Mouse (Mus musculus): Measurements from ENCODE around the gene Tfeb.

Tfeb gene

DNA sequence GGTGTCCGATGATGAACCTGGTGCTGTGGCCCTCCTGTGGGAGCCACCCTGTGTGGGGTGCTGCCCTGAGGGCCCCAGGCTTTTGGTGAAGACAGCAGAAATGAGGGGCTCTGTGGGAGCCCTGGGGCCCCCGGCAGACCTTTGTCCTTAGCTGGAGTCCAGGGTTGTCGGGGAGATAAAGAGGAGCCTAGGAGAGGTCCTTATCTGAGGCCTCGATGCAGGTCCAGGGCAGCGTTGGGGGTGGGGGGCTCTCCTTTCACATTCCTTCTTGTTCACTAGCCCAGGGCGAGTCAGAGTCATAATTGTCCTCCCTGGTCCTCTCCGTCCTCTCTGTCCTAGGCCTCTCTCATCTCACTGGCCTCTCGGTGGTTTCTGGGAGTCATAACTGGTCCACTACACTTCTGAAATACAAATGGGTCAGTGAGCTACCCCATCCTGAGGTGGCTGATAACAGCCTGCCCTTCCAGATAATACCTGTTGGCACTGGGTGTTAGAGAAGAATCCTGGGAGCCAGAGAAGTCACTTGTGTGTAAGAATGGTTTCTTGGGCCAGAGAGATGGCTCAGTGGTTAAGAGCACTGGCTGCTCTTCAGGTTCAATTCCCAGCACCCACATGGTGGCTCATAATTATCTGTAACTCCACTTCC is 16.4 kb downstream of the Tfeb start:
- DNase-seq (ENCODE audit: low read depth, low spot score) = no peak

DNA sequence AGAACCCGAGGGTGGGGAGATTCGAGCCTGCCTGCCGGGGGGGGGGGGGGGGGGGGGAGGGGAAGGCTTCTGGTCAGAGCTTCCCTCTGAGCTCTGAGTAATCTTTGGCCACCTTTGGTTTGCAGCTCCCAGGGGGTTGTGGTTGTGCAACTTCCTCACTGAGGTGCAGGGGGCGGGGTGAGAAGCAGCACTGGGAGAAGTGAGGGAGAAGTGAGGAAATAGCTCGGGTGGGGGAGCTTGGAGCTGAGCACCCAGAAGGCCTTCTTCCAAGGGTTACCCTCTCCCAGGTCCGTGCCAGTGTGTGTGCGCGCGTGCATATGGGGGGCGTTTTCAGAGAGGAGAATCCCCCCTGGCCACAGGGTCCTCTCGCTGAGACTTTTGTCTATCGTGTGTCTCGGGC is 17.4 kb downstream of the Tfeb start:
- DNase-seq (ENCODE audit: low read depth, low spot score) = no peak

DNA sequence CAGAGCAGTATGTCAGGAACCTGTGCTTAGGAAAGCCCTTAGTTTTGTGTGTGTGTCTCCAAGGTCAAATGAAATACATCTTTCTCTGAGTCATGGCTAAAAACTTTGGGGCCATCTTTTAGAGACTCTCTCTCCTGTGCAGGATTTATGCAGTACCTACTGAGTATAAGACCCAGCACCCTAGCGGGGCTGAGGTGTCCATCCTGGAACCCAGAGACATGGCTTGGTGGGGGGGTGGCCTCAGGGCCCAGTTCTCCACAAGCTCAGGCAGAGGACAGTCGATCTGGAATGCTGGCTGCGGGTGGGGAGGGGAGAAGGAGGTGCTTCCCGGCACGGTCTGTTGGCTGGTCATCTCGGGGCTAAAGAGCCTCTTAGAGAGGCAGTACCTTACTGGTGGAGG is 19.5 kb downstream of the Tfeb start:
- no peak for DNase-seq (ENCODE audit: low read depth, low spot score)

- no peak for DNase-seq (ENCODE audit: low read depth, low spot score)
Measured at GRCm38 (mm10) chr17:47757056-47757610, 20.3 kb downstream of the Tfeb start.

DNA sequence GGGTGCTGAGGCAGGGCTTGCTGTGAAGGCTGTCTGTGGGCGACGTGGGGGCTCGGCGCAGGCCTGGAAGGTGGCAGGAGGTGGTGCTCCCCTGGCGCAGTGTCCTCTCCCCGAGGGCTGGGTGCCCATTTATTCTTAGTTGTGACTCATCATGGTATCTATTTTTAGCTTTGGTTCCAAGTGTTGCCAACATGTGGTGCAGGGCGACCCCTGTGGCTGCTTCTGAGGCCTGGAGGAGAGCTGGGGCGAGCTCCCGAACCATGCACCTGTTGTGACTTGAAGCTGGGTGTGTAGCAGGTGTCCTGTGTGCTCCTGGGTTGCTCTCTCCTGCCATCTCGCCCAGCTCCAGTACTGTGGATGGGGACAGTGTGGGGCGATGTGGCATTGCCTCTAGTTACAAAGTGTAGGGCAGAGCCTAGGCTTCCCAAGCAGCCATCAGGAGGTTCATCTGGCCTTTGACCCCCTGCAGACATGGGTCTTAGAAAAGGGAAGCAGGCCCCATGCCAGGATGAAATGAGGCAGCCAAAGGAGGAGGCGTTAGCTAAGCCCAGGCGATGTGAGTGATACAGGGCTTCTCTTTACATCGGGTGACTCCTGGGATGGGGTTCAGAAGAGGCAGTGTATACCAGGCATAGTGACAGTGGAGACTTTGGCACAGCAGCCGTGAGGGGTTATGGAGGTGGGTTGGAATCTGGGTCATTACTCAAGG is 23.0 kb downstream of the Tfeb start:
- DNase-seq (ENCODE audit: low read depth, low spot score) = no peak

DNA sequence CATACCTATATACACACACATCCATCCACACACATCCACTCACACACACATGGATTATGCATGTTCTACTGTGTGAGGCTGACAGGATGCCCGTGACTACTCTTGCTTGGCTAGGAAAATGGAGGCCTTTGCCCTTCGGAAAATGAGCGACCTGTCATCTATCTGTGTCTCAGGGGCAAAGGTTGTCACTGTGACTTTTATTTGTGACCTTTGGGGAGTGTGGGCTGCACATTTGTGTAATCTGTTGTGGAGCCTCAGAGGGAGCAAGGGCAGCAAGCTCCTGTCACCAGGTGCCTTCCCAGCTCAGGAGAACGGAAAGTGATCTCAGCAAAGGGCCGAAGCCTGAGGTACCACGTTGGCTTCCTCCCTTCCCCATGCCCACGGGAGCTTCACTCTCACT is 25.2 kb downstream of the Tfeb start:
- no peak for DNase-seq (ENCODE audit: low read depth, low spot score)

DNA sequence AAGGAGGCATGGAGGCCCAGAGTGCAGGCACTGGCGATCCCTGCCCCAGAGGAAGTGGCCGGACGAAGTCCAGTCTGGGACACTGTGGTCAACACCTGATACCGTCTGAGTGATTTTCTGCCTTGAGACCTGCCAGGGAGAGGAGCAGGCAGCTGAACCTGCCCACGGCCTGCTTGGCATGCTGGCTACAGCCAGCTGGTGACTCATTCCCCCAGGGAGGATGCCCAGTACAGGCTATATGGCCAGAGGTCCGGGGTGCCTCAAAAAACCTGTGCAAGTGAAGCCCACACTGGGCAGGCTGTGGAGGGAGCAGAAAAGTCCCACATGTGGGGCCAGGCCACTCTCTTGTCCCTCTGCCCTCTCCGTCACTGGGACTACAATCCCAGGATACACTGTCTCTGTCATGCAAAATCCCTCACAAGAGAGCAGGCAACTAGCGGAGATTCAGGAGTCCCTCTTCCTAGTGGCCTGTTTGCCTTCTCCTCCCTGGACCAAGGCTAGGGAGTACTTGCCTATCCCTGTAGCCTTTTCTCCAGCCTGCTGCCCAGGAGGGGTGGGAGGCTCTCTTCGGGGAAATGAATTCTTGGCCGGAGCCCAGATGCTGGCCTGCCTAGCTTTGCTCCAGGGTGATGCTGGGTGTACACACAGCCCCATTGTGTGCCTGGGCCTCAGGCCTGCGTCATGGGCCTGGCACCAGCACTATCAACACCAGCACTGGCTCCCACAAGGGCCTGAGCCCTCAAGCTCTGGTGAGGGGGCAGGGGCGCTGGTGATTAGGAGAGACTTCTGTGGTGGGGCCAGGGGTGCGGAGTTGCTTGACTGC is 25.9 kb downstream of the Tfeb start:
- no peak for DNase-seq (ENCODE audit: low read depth, low spot score)

DNA sequence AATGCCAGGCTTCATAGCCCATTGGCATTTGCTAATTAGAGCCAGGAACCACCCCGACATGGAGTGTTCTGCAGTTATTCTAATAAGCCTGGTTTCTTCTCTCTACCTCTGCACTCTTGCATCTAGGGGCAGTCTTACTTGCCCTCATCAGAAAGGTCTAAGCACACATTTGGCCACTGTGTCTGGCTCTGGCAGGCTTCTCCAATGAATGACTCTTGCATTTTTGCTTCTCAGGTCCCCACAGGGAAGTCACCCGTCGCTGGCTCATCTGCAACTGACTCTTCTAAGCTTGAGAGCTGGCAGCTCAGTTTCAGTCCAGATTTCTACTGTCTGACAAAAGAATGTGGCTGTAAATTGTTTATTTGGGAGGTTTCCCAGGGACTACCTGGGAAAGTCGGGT is 29.2 kb downstream of the Tfeb start:
- DNase-seq (ENCODE audit: low read depth, low spot score) = no peak

- no peak for DNase-seq (ENCODE audit: low read depth, low spot score)
Measured at GRCm38 (mm10) chr17:47766407-47767043, 29.7 kb downstream of the Tfeb start.

- no peak for DNase-seq (ENCODE audit: low read depth, low spot score)
Measured at GRCm38 (mm10) chr17:47767081-47767455, 30.2 kb downstream of the Tfeb start.

GRCm38 (mm10) chr17:47767456-47768141 is 30.8 kb downstream of the Tfeb start:
- peak; percentile 29 for DNase-seq (ENCODE audit: low read depth, low spot score)

DNA sequence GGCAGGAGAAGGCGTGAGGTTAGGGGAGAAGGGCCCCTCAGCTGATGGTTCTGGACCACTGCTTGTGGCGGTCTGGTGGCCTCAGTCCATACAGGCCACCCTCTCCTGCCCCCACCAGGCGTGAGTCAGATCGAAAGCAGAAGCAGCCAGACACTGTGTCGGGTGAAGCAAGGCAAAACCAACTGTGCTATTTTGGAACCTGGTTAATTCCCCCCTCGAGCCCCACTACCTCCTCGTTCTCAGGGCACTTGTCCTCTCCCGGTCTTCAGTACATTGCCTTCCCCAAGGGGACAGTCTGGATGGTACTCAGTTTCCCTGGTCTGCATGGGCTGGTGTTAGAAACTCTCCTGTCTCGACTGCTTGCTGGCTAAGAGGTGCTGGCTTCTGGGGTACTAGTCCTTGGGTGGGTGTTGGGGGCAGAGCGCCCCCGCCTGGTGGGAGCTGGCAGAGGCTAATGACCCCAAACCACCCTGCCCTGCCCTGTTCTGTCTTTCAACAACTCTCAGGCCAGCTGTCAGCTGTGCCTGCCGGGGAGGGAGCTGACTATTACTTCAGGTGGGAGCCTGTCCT is 32.0 kb downstream of the Tfeb start:
- peak; percentile 42 for DNase-seq (ENCODE audit: low read depth, low spot score)

DNA sequence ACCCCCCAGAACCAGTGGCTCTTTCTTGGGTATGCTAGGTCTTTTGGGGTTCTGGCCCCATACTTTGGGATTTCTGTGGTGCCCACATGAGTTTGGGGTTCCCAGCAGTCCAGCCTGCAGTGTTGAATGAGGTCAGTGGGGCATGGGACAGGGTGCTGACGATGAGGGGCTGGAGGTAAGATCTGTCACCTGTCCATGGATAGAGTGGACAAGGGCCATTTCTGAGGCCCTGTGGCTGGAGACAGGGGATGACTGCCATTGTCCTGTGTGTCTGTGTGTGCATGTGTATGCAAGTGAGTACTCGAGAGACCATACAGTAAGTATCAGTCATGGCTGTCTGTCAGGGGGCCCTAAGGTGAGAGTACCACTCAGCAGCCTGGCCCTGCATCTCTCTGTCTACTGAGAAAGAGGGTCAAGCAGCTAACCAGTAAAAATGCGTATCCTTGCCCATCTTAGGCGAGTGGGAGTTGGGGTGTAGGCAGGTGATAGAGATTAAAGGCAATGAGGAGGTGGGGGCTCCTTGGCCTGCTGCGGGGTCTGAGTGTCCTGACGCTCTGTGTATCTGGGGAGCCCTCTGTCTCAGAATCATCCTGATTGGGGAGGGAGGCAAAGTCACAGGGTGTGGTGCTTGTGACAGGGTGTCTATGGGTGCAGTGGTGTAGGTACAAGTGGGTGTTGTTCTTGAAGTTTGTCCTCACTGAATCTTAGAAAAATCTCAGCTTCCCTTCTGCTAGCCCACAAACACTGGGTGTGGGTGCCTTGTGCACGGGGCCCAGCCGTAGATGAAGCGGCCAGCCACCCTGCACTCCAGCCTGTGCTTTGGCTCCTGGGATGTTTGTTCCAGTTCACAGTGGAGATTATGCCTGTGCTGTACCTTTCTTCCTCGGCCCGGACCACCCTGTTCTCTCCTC is 32.8 kb downstream of the Tfeb start:
- DNase-seq (ENCODE audit: low read depth, low spot score) = no peak

DNA sequence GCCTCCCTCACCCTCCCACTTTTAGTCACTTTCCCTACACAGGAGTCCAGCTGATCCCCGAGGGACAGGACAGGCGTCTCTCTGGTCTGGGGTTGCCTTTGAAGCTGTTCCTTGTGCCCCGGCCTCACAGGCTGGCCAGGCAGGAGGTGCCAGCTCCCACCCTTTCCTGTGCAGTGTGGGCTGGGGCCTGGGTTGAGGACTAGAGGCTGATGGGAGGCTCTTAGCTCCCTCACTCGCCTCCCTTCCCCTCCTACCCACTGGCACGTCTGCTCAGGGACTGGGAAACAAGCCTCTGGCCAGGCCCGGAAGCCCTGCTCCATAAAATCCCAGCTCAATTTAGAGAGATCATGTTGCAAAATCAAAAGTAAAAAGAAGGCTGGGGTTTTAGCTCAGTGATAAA is 36.8 kb downstream of the Tfeb start:
- no peak for DNase-seq (ENCODE audit: low read depth, low spot score)

DNA sequence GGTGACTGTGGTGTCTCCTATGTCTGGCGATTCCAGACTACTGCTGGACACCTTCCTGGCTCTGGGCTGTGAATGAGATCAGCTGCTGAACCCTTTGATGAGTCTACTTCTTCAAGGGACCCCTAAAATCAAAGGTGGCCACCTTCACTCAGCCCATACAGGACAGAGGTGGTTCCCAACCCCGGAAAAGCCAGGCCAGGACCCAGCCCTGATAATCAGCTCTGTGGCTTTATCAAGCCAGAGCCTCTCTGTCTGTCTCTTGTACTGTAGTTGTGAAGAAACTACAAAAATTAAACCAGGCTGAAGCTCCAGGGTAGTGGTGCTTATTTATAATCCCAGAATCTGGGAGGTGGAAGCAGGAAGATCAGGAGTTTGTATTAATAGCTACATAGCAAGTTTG is 40.3 kb downstream of the Tfeb start:
- DNase-seq (ENCODE audit: low read depth, low spot score) = no peak

- no peak for DNase-seq (ENCODE audit: low read depth, low spot score)
Measured at GRCm38 (mm10) chr17:47780470-47780869, 43.6 kb downstream of the Tfeb start.

DNA sequence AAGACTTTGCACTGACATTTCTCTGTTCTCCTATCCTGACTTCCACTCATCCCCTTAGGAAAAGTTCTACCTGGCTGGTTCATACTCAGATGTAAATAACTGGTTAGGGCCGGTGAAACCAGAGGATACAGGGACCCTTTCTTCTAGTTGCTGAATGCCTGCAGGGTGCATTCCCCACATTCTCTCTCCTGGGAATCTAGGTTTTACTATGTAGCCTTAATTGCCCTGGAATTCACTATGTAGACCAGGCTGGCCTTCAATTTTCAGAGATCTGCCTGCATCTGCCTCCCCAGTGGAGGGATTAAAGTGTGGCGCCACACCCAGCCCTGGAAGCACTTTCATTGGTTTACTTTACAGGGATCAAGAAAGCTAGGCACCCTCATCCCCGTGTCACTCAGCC is 45.7 kb downstream of the Tfeb start:
- DNase-seq (ENCODE audit: low read depth, low spot score) = peak; percentile 80

- DNase-seq (ENCODE audit: low read depth, low spot score) = no peak
Measured at GRCm38 (mm10) chr17:47783445-47784223, 46.8 kb downstream of the Tfeb start.

DNA sequence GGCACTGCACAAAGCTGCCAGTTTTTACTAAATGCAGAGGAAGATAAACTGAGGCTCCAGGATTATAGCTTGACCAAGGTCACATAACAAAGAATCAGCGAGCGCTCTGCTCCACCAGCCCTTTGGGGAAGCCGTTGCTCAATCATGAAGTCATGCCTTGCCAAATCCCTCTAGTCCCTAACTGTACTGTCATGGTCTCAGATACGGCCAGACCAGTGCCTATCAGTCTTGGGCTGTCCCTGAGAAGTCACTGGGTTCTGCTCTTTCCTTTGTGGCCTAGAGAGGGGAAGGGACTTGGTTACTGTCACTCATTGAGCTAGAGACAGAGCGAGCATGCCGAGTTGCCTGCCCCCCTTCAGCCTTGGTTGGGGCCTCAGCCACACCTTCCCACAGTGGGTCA is 47.6 kb downstream of the Tfeb start:
- no peak for DNase-seq (ENCODE audit: low read depth, low spot score)
